Mouse (Mus musculus) MEL (cell line): Measurements from ENCODE around the gene Adm. TPM values are rescaled to one million over a fixed set of nuclear protein-coding genes. Genes with fewer than 3 reads are reported as not detected.

Experiments
- DNase-seq: peaks from one replicate; pipeline ENCODE4 v3.0.0; 2011; ENCODE audit warnings: low read depth, low spot score
- H3K27ac ChIP-seq: 2 replicates; pipeline ENCODE4 v1.5.1; 2012; ENCODE audit warnings: low read depth, mild to moderate bottlenecking, control low read depth, low read length, moderate library complexity; ENCODE audit not compliant: control insufficient read depth
- H3K27me3 ChIP-seq, 2 experiments: fragments of 150-350 bp in 1 of 2; sonication (generic) in 1 of 2; 2 replicates each; pipeline ENCODE4 v1.6.1; 2012; ENCODE audit warnings: low read length in 2 of 2, mild to moderate bottlenecking in 2 of 2, improper control_type of control experiment in 1 of 2, moderate library complexity in 1 of 2; ENCODE audit not compliant: insufficient read depth in 2 of 2, control insufficient read depth in 1 of 2
- H3K36me3 ChIP-seq, 2 experiments: 2 replicates each; pipeline ENCODE4 v1.6.1; 2012 to 2014; ENCODE audit warnings: low read length in 2 of 2, improper control_type of control experiment in 1 of 2, inconsistent platforms in 1 of 2, mild to moderate bottlenecking in 1 of 2; ENCODE audit not compliant: insufficient read depth in 2 of 2, control insufficient read depth in 1 of 2
- H3K4me1 ChIP-seq, 2 experiments: fragments of 150-350 bp in 1 of 2; sonication (generic) in 1 of 2; 2 replicates each; pipeline ENCODE4 v1.6.1; 2012; ENCODE audit warnings: low read length in 2 of 2, improper control_type of control experiment in 1 of 2, mild to moderate bottlenecking in 1 of 2; ENCODE audit not compliant: insufficient read depth in 2 of 2, control insufficient read depth in 1 of 2
- H3K4me3 ChIP-seq, 2 experiments: fragments of 150-350 bp in 1 of 2; sonication (generic) in 1 of 2; 2 replicates each; pipeline ENCODE4 v1.5.1; 2012; ENCODE audit warnings: low read depth in 2 of 2, low read length in 2 of 2, mild to moderate bottlenecking in 2 of 2, moderate library complexity in 2 of 2, control low read depth in 1 of 2, improper control_type of control experiment in 1 of 2; ENCODE audit not compliant: control insufficient read depth in 1 of 2, insufficient read depth in 1 of 2
- H3K79me2 ChIP-seq: 2 replicates; pipeline ENCODE4 v1.6.1; 2012; ENCODE audit warnings: mild to moderate bottlenecking, low read length, moderate library complexity; ENCODE audit not compliant: control insufficient read depth, poor library complexity, insufficient read depth
- H3K9ac ChIP-seq: 2 replicates; pipeline ENCODE4 v1.6.1; 2012; ENCODE audit warnings: low read depth, mild to moderate bottlenecking, control low read depth, low read length, moderate library complexity; ENCODE audit not compliant: control insufficient read depth, poor library complexity, severe bottlenecking
- H3K9me3 ChIP-seq: fragments of 150-350 bp; sonication (generic); replicated peaks from 2 replicates; pipeline ENCODE4 v1.6.1; 2012; ENCODE audit warnings: mild to moderate bottlenecking, low read length, improper control_type of control experiment, moderate library complexity; ENCODE audit not compliant: insufficient read depth
- CHD1 ChIP-seq: IDR thresholded peaks from 2 replicates; pipeline ENCODE4 v1.6.1; 2012; ENCODE audit warnings: low read depth, mild to moderate bottlenecking, inconsistent platforms, low read length, improper control_type of control experiment
- ELF1 ChIP-seq: IDR thresholded peaks from 2 replicates; pipeline ENCODE4 v1.6.1; 2014; ENCODE audit warnings: low read depth, mild to moderate bottlenecking, inconsistent platforms, low read length, improper control_type of control experiment, moderate library complexity
- GATA1 ChIP-seq: IDR thresholded peaks from 2 replicates; pipeline ENCODE4 v1.6.1; 2011; ENCODE audit warnings: low read depth, low read length, improper control_type of control experiment
- HCFC1 ChIP-seq: IDR thresholded peaks from 2 replicates; pipeline ENCODE4 v1.6.1; 2012; ENCODE audit warnings: low read depth, mild to moderate bottlenecking, inconsistent platforms, low read length, improper control_type of control experiment, moderate library complexity
- JUND ChIP-seq: IDR thresholded peaks from 2 replicates; pipeline ENCODE4 v1.6.1; 2011; ENCODE audit warnings: low read depth, mild to moderate bottlenecking, improper control_type of control experiment, low read length
- MAFK ChIP-seq: IDR thresholded peaks from 2 replicates; pipeline ENCODE4 v1.6.1; 2011; ENCODE audit warnings: low read depth, mild to moderate bottlenecking, low read length, improper control_type of control experiment, borderline replicate concordance
- MEF2A ChIP-seq: IDR thresholded peaks from 2 replicates; pipeline ENCODE4 v1.6.1; 2014; ENCODE audit warnings: low read depth, mild to moderate bottlenecking, inconsistent platforms, low read length, improper control_type of control experiment; ENCODE audit not compliant: poor library complexity, insufficient replicate concordance, severe bottlenecking; ENCODE audit errors: extremely low read depth
- MYB ChIP-seq: IDR thresholded peaks from 2 replicates; pipeline ENCODE4 v1.6.1; 2011; ENCODE audit warnings: mild to moderate bottlenecking, low read depth, low read length, improper control_type of control experiment
- NELFE ChIP-seq: IDR thresholded peaks from 2 replicates; pipeline ENCODE4 v1.6.1; 2011; ENCODE audit warnings: low read depth, low read length, improper control_type of control experiment
- NRF1 ChIP-seq: IDR thresholded peaks from 2 replicates; pipeline ENCODE4 v1.6.1; 2014; ENCODE audit warnings: low read depth, mild to moderate bottlenecking, inconsistent platforms, low read length, improper control_type of control experiment, moderate library complexity; ENCODE audit not compliant: poor library complexity, insufficient read depth, severe bottlenecking
- POLR2A ChIP-seq, 2 experiments: IDR thresholded peaks; 2 replicates each; pipeline ENCODE4 v1.6.1; 2011 to 2012; ENCODE audit warnings: low read length in 2 of 2, mild to moderate bottlenecking in 2 of 2, control low read depth in 1 of 2, improper control_type of control experiment in 1 of 2, low read depth in 1 of 2, moderate library complexity in 1 of 2; ENCODE audit not compliant: control insufficient read depth in 1 of 2, insufficient read depth in 1 of 2, poor library complexity in 1 of 2
- POLR2AphosphoS2 ChIP-seq: IDR thresholded peaks from 2 replicates; pipeline ENCODE4 v1.6.1; 2011; ENCODE audit warnings: low read length, improper control_type of control experiment
- POLR2AphosphoS5 ChIP-seq: IDR thresholded peaks from 2 replicates; pipeline ENCODE4 v1.6.1; 2012; ENCODE audit warnings: low read depth, borderline replicate concordance, mild to moderate bottlenecking, inconsistent platforms, low read length, moderate library complexity, mixed read lengths
- RAD21 ChIP-seq: IDR thresholded peaks from 2 replicates; pipeline ENCODE4 v1.6.1; 2011; ENCODE audit warnings: mild to moderate bottlenecking, low read depth, low read length, improper control_type of control experiment
- TAL1 ChIP-seq: IDR thresholded peaks from 2 replicates; pipeline ENCODE4 v1.6.1; 2012; ENCODE audit warnings: mild to moderate bottlenecking, inconsistent platforms, low read length, moderate library complexity, mixed read lengths
- UBTF ChIP-seq: IDR thresholded peaks from 2 replicates; pipeline ENCODE4 v1.6.1; 2012; ENCODE audit warnings: low read depth, mild to moderate bottlenecking, inconsistent platforms, low read length, improper control_type of control experiment, moderate library complexity, borderline replicate concordance; ENCODE audit not compliant: insufficient read depth
- USF1 ChIP-seq: IDR thresholded peaks from 2 replicates; pipeline ENCODE4 v1.6.1; 2014; ENCODE audit warnings: low read depth, mild to moderate bottlenecking, inconsistent platforms, low read length, improper control_type of control experiment, moderate library complexity
- ZC3H11A ChIP-seq: IDR thresholded peaks from 2 replicates; pipeline ENCODE4 v1.6.1; 2012; ENCODE audit warnings: low read depth, mild to moderate bottlenecking, inconsistent platforms, low read length, improper control_type of control experiment
- ZKSCAN1 ChIP-seq: IDR thresholded peaks from 2 replicates; pipeline ENCODE4 v1.6.1; 2012; ENCODE audit warnings: low read depth, mild to moderate bottlenecking, inconsistent platforms, low read length, improper control_type of control experiment, moderate library complexity
- polyA plus RNA-seq, 2 experiments: library from polyadenylated mRNA; stranded (reverse) in 1 of 2; unstranded in 1 of 2; fragments of >175 nt in 1 of 2; fragments of >200 nt in 1 of 2; gene quantifications; 2 replicates each; pipeline versions ENCODE4 v1.2.1 to v1.2.4; 2012; ENCODE audit warnings: low replicate concordance in 2 of 2, low read depth in 1 of 2; ENCODE audit not compliant: insufficient read length in 2 of 2, insufficient read depth in 1 of 2, missing spikeins in 1 of 2
- total RNA-seq: library from RNA; depleted of rRNA; stranded (reverse); fragments of 300-350 nt; gene quantifications from 2 replicates; pipeline ENCODE4 v1.2.3, GENCODE M21; 2012

Adm gene
- total and polyA plus RNA-seq, 3 experiments: not detected

DNA sequence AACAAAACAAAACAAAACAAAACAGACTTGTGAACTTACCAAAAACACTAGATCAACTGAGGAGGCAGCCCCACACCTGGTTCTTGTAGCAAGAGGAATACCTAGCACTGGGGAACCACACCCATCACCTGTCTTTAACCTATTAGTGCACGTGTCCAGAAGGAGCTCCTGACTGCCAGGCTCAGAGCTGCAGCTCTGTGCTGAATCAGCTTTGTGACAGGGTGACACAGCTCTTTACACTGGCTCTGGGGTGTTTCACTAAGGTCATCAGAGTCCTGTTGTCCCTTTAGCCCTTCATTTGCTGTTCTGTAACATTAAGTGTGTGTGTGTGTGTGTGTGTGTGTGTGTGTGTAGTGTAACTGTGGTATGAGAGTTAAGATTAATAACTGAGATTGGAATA, 9.1 kb downstream of the Adm start:
- TF ChIP-seq USF1 (no peak), ZC3H11A (no peak), ZKSCAN1 (no peak), CHD1 (no peak), MEF2A (no peak), NELFE (no peak), TAL1 (no peak), UBTF (no peak), GATA1 (no peak), RAD21 (no peak), HCFC1 (no peak), POLR2A (IDR thresholded peaks at IDR 0.05; ENCODE audit: control insufficient read depth in 1 of 2, insufficient read depth in 1 of 2, low read depth in 1 of 2, low read length in 2 of 2, poor library complexity in 1 of 2) (no peak), POLR2AphosphoS2 (no peak), MAFK (no peak), POLR2AphosphoS5 (no peak), NRF1 (no peak)

GRCm38 (mm10) chr7:110638305-110639110, 11.0 kb downstream of the Adm start:
- DNase-seq: no peak
- no peak overlapping the region for H3K4me3 ChIP-seq
- no peaks in the 10 kb centered on the region for H3K36me3 ChIP-seq
- no peaks in the 10 kb centered on the region for H3K9me3 ChIP-seq
- no peaks in the 10 kb centered on the region for H3K79me2 ChIP-seq
- H3K27ac ChIP-seq: no peak overlapping the region
- no peak overlapping the region for H3K9ac ChIP-seq
- no peaks in the 10 kb centered on the region for H3K27me3 ChIP-seq
- no peaks in the 10 kb centered on the region for H3K4me1 ChIP-seq
- no peak for TF ChIP-seq POLR2A (IDR thresholded peaks at IDR 0.05; ENCODE audit: control insufficient read depth in 1 of 2, insufficient read depth in 1 of 2, low read depth in 1 of 2, low read length in 2 of 2, poor library complexity in 1 of 2)
- no peak for TF ChIP-seq POLR2AphosphoS2
- TF ChIP-seq JUND: no peak
- no peak for TF ChIP-seq RAD21
- no peak for TF ChIP-seq MAFK
- TF ChIP-seq MYB: no peak
- no peak for TF ChIP-seq ELF1

More for the DNA sequence above, 9.1 kb downstream of the Adm start:
- H3K36me3 ChIP-seq: no peaks in the 10 kb centered on the region
- H3K79me2 ChIP-seq: no peaks in the 10 kb centered on the region
- H3K9me3 ChIP-seq: no peaks in the 10 kb centered on the region
- no peak for DNase-seq
- H3K9ac ChIP-seq: no peak overlapping the region
- H3K27ac ChIP-seq: no peak overlapping the region
- no peaks in the 10 kb centered on the region; a peak in 1 of 4 replicates for H3K27me3 ChIP-seq
- H3K4me1 ChIP-seq: no peaks in the 10 kb centered on the region; a peak in 1 of 4 replicates
- H3K4me3 ChIP-seq: no peak overlapping the region
